Mouse (Mus musculus) midbrain, embryonic 12.5 days (tissue): ENCODE measurements at regions not wholly inside any gene's neighbourhood (a gene's known extent, or its start where the extent isn't known, plus 50 kb on each side); places are given as distances from the start of the nearest gene placed in this dataset.

Source experiments
- ATAC-seq: fragments of 200-750 bp; cut with Nextera tagmentation; 2 replicates; pipeline ENCODE4 v1.8.0; 2017; ENCODE audit warnings: low read depth, moderate TSS enrichment, moderate library complexity; ENCODE audit not compliant: low FRiP score
- H3K27ac ChIP-seq: fragments of 300-500 bp; sonication (generic); replicated peaks from 2 replicates; pipeline ENCODE4 v1.5.1; 2016; ENCODE audit warnings: mild to moderate bottlenecking
- H3K27me3 ChIP-seq: fragments of 300-500 bp; sonication (generic); 2 replicates; pipeline ENCODE4 v1.6.1; 2016; ENCODE audit warnings: mild to moderate bottlenecking
- H3K36me3 ChIP-seq: fragments of 300-500 bp; sonication (generic); 2 replicates; pipeline ENCODE4 v1.6.1; 2016
- H3K4me1 ChIP-seq: fragments of 300-500 bp; sonication (generic); 2 replicates; pipeline ENCODE4 v1.6.1; 2016
- H3K4me2 ChIP-seq: fragments of 300-500 bp; sonication (generic); replicated peaks from 2 replicates; pipeline ENCODE4 v1.6.1; 2016; ENCODE audit warnings: mild to moderate bottlenecking, moderate library complexity
- H3K4me3 ChIP-seq: fragments of 300-500 bp; sonication (generic); 2 replicates; pipeline ENCODE4 v1.5.1; 2016; ENCODE audit warnings: mild to moderate bottlenecking
- H3K9ac ChIP-seq: fragments of 300-500 bp; sonication (generic); replicated peaks from 2 replicates; pipeline ENCODE4 v1.6.1; 2016; ENCODE audit warnings: mild to moderate bottlenecking, moderate library complexity
- H3K9me3 ChIP-seq: fragments of 300-500 bp; sonication (generic); 2 replicates; pipeline ENCODE4 v1.6.1; 2016; ENCODE audit warnings: mild to moderate bottlenecking
- WGBS: fragments of 180-500 bp; shearing (Covaris S2); methylation state at CpG from one replicate; pipeline ENCODE4 v1.1.7; 2016; 5-methylcytosine and 5-hydroxymethylcytosine counted together

DNA sequence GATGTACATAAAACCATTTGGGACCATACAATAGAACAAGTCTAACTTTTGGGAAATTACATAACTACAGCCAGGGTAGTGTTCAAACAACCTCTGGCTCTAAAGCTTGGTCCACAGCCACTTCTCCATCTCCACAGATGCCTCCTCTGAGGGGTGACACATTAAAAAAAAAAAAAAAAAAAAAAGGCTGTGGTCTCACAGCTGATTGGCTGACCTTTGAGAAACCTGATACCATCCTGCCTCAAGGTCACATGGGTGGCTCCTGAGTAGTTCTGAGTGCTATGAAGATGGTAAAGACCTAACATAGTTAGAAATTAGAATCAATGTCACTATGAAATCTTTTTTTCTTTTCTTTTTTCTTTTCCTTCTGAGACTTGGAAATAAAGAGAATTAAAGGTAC, 102.4 kb downstream of the Tmem182 start:
- H3K9me3 ChIP-seq: no peaks in the 10 kb centered on the region
- H3K4me2 ChIP-seq: no peak overlapping the region
- no peak for ATAC-seq
- no peaks in the 10 kb centered on the region for H3K4me1 ChIP-seq
- no peak overlapping the region for H3K27ac ChIP-seq
- H3K27me3 ChIP-seq: no peaks in the 10 kb centered on the region
- H3K4me3 ChIP-seq: no peak overlapping the region
- no peaks in the 10 kb centered on the region for H3K36me3 ChIP-seq
- no peak overlapping the region for H3K9ac ChIP-seq

- H3K4me1 ChIP-seq: no peaks in the 10 kb centered on the region
- H3K4me2 ChIP-seq: no peak overlapping the region
- H3K27me3 ChIP-seq: no peaks in the 10 kb centered on the region
- no peak for ATAC-seq
- no peaks in the 10 kb centered on the region for H3K36me3 ChIP-seq
- H3K9ac ChIP-seq: no peak overlapping the region
- no peak overlapping the region for H3K27ac ChIP-seq
- no peak overlapping the region for H3K4me3 ChIP-seq
- H3K9me3 ChIP-seq: no peaks in the 10 kb centered on the region
- WGBS: 71% methylated on average over 3 of the region's 3 CpGs
Observed at GRCm38 (mm10) chr1:40913591-40913990, 108.2 kb downstream of the Tmem182 start.

GRCm38 (mm10) chr1:40924271-40924670, 118.9 kb downstream of the Tmem182 start:
- H3K9ac ChIP-seq: no peak overlapping the region
- H3K9me3 ChIP-seq: no peaks in the 10 kb centered on the region
- H3K4me2 ChIP-seq: no peak overlapping the region
- no peak for ATAC-seq
- no peaks in the 10 kb centered on the region for H3K36me3 ChIP-seq
- H3K27ac ChIP-seq: no peak overlapping the region
- no peaks in the 10 kb centered on the region for H3K27me3 ChIP-seq
- H3K4me3 ChIP-seq: no peak overlapping the region
- 0 out of 2 replicates have a peak, but pooled peaks cover 4% of the 10 kb centered on the region for H3K4me1 ChIP-seq
- 89% methylated on average over 3 of the region's 3 CpGs for WGBS

DNA sequence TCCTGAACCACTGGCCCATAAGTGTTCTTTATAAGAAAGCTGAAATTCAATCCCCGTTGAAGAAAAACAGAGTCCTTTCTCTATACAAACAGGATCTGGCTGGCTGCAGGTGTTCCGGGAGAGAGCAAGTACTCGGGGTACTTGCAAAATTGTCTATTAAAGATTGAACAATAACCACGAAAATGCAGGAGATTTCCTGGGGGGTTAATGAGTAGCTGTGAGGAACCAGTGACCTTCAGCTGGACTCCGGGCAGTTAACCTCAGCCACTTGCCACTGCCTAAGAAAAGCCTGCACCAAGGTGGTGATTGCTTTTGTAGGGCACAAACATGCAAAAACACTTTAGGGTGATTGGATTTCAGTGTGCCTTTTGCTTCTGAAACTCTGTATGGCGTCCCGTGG, 119.4 kb downstream of the Tmem182 start:
- Histone ChIP-seq H3K4me1 (0 out of 2 replicates have a peak, but pooled peaks cover 4% of the 10 kb centered on the region), H3K9me3 (no peaks in the 10 kb centered on the region), H3K9ac (no peak overlapping the region), H3K4me2 (no peak overlapping the region), H3K27ac (no peak overlapping the region), H3K36me3 (no peaks in the 10 kb centered on the region), H3K27me3 (no peaks in the 10 kb centered on the region), H3K4me3 (no peak overlapping the region)
- WGBS: 64% methylated on average over 7 of the region's 7 CpGs
- ATAC-seq: no peak

- H3K4me3 ChIP-seq: no peak overlapping the region
- no peaks in the 10 kb centered on the region for H3K4me1 ChIP-seq
- H3K27ac ChIP-seq: 0 out of 2 replicates have a peak overlapping the region, but pooled peaks have one; percentile 6
- no peaks in the 10 kb centered on the region for H3K9me3 ChIP-seq
- no peaks in the 10 kb centered on the region for H3K27me3 ChIP-seq
- WGBS: 89% methylated on average over 5 of the region's 5 CpGs
- H3K9ac ChIP-seq: no peak overlapping the region
- no peak for ATAC-seq
- H3K4me2 ChIP-seq: no peak overlapping the region
- no peaks in the 10 kb centered on the region for H3K36me3 ChIP-seq
Observed at GRCm38 (mm10) chr1:40931374-40931773, 126.0 kb downstream of the Tmem182 start.

DNA sequence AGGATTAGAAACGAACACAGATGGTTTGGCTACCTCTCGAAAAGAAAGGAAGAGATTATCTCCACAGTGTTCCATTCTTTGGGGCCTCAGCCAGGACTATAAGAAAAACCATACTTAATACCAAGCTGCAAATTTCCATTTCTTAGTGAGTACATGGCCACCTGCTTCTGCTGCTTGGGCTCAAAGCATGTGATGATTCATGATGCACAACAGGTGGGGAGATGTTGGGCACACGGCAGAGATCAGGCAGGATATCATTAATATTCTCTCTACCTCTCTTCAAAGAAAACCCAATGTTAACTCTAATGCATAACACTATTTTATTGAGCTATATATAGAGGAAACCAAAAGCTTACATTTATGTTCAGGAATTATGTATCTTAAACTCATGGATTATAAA, 131.3 kb downstream of the Tmem182 start:
- no peak for ATAC-seq
- Histone ChIP-seq H3K4me1 (no peaks in the 10 kb centered on the region), H3K4me3 (no peak overlapping the region), H3K9me3 (no peaks in the 10 kb centered on the region), H3K36me3 (no peaks in the 10 kb centered on the region), H3K9ac (no peak overlapping the region), H3K27me3 (no peaks in the 10 kb centered on the region), H3K27ac (no peak overlapping the region), H3K4me2 (no peak overlapping the region)
- WGBS: 73% methylated on average over 3 of the region's 3 CpGs

- no peak overlapping the region for H3K9ac ChIP-seq
- no peaks in the 10 kb centered on the region for H3K36me3 ChIP-seq
- H3K27ac ChIP-seq: peak overlapping the region; percentile 52; the same call in 1 of the 2 replicates
- no peak overlapping the region for H3K4me2 ChIP-seq
- 82% methylated on average over 14 of the region's 14 CpGs for WGBS
- H3K4me3 ChIP-seq: no peak overlapping the region
- H3K9me3 ChIP-seq: no peaks in the 10 kb centered on the region
- peaks cover 4% of the 10 kb centered on the region; the same call in 1 of the 2 replicates for H3K4me1 ChIP-seq
- no peaks in the 10 kb centered on the region for H3K27me3 ChIP-seq
- ATAC-seq: no peak
Observed at GRCm38 (mm10) chr1:40942751-40943150, 137.3 kb downstream of the Tmem182 start.

GRCm38 (mm10) chr1:40943165-40943564, 137.8 kb downstream of the Tmem182 start:
- no peaks in the 10 kb centered on the region for H3K27me3 ChIP-seq
- peaks cover 4% of the 10 kb centered on the region; the same call in 1 of the 2 replicates for H3K4me1 ChIP-seq
- H3K4me2 ChIP-seq: no peak overlapping the region
- H3K4me3 ChIP-seq: no peak overlapping the region
- ATAC-seq: no peak
- H3K36me3 ChIP-seq: no peaks in the 10 kb centered on the region
- H3K9ac ChIP-seq: no peak overlapping the region
- H3K9me3 ChIP-seq: no peaks in the 10 kb centered on the region
- H3K27ac ChIP-seq: peak overlapping the region; percentile 52; the same call in 1 of the 2 replicates
- 59% methylated on average over 7 of the region's 7 CpGs for WGBS

DNA sequence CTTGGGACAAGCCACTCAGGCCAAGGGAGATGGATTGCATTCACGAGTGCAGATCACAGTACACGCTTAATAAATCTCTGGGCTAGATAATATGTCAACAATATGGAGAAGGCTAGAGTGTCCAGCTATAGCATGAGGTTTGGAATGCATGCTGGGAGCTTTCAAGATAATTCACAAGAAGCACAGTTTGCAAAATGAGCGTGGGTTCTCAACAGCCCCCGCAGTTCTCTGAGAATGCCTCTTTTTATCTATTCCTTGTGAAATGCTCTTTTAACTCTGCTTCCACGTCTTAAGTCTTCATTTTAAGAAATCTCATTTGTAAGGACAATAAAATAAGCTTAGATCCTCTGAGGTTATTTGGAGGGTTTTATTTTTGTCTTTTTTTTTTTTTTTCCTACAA, 145.2 kb downstream of the Tmem182 start:
- H3K9ac ChIP-seq: no peak overlapping the region
- no peaks in the 10 kb centered on the region for H3K4me1 ChIP-seq
- H3K4me3 ChIP-seq: no peak overlapping the region
- 92% methylated on average over 5 of the region's 5 CpGs for WGBS
- H3K4me2 ChIP-seq: no peak overlapping the region
- H3K36me3 ChIP-seq: no peaks in the 10 kb centered on the region
- H3K27me3 ChIP-seq: no peaks in the 10 kb centered on the region
- no peak overlapping the region for H3K27ac ChIP-seq
- H3K9me3 ChIP-seq: no peaks in the 10 kb centered on the region
- no peak for ATAC-seq

DNA sequence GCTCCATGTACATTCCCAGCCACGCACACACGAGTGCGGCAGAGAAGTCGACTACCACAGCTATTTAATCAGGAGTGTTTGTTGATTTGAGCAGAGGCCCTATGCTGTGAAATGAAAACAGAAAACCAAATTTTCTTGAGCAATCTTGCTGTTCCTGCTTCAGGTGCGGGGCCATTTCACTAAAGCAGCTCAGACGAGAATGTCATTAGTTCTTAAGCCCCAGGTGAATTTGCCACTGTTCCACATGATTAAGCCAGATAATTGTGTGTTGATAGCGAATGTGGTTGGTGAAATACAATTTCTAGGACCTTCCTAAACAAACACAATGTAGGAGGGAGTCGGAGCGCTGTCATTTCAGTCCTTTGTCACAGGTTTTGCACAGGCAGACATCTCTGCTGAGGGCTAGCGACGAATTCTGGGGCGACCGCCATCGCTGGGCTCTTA, 149.3 kb downstream of the Tmem182 start:
- ATAC-seq: no peak
- Histone ChIP-seq H3K27ac (peak overlapping the region; percentile 36; the same call in 1 of the 2 replicates), H3K4me2 (no peak overlapping the region), H3K27me3 (no peaks in the 10 kb centered on the region), H3K4me1 (no peaks in the 10 kb centered on the region), H3K36me3 (no peaks in the 10 kb centered on the region), H3K9ac (no peak overlapping the region), H3K4me3 (no peak overlapping the region), H3K9me3 (no peaks in the 10 kb centered on the region)
- 81% methylated on average over 14 of the region's 14 CpGs for WGBS

GRCm38 (mm10) chr1:40967768-40968504, 162.5 kb downstream of the Tmem182 start:
- Histone ChIP-seq H3K4me1 (no peaks in the 10 kb centered on the region), H3K27me3 (no peaks in the 10 kb centered on the region), H3K4me3 (no peak overlapping the region), H3K27ac (no peak overlapping the region), H3K36me3 (no peaks in the 10 kb centered on the region), H3K9me3 (no peaks in the 10 kb centered on the region), H3K9ac (no peak overlapping the region), H3K4me2 (no peak overlapping the region)
- no peak for ATAC-seq
- 78% methylated on average over 17 of the region's 17 CpGs for WGBS

DNA sequence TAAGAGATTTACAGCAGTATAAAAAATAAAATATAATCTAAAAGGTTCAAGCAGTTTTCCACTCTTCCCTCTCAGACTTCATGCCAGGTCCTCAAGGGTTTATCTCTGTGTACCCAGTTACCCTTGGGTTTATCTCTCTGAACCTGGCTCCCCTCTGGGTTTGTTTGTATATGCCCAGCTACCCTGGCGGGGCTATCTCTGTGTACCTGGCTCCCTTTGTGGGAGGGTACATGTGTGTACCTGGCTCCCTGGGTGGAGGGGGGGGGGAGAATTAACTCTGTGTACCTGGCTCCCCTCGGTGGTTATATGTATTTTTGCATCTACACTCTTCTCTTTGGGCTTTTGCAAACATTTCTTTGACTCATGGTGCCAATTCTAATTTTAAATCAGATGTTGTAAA, 178.4 kb downstream of the Tmem182 start:
- no peaks in the 10 kb centered on the region for H3K36me3 ChIP-seq
- no peaks in the 10 kb centered on the region for H3K9me3 ChIP-seq
- no peak for ATAC-seq
- 68% methylated on average over 2 of the region's 2 CpGs for WGBS
- H3K27ac ChIP-seq: no peak overlapping the region
- no peak overlapping the region for H3K4me3 ChIP-seq
- H3K27me3 ChIP-seq: no peaks in the 10 kb centered on the region
- H3K9ac ChIP-seq: no peak overlapping the region
- H3K4me2 ChIP-seq: no peak overlapping the region
- no peaks in the 10 kb centered on the region for H3K4me1 ChIP-seq

- no peak overlapping the region for H3K4me2 ChIP-seq
- H3K9ac ChIP-seq: no peak overlapping the region
- H3K27me3 ChIP-seq: no peaks in the 10 kb centered on the region
- no peaks in the 10 kb centered on the region for H3K9me3 ChIP-seq
- H3K4me3 ChIP-seq: no peak overlapping the region
- H3K27ac ChIP-seq: no peak overlapping the region
- H3K4me1 ChIP-seq: no peaks in the 10 kb centered on the region
- no peak for ATAC-seq
- H3K36me3 ChIP-seq: no peaks in the 10 kb centered on the region
- 83% methylated on average over 4 of the region's 4 CpGs for WGBS
Observed at GRCm38 (mm10) chr1:40993327-40993726, 187.9 kb downstream of the Tmem182 start.
